Mouse (Mus musculus) CH12.LX (cell line): ENCODE measurements at regions not wholly inside any gene's neighbourhood (a gene's known extent, or its start where the extent isn't known, plus 50 kb on each side); places are given as distances from the start of the nearest gene placed in this dataset.
A peak's percentile ranks its signal among the peaks of the same experiment; 100 is the strongest.

Experiments used
- DNase-seq: peaks from one replicate; pipeline ENCODE4 v3.0.0-alpha.2; 2013; ENCODE audit errors: extremely low read depth
- H3K27ac ChIP-seq: 2 replicates; pipeline ENCODE4 v1.5.1; 2012; ENCODE audit warnings: low read depth, mild to moderate bottlenecking, control low read depth, moderate library complexity; ENCODE audit not compliant: insufficient read depth
- H3K27me3 ChIP-seq: replicated peaks from 2 replicates; pipeline ENCODE3; 2012; ENCODE audit warnings: inconsistent platforms
- H3K36me3 ChIP-seq, 2 experiments: replicated peaks in 1 of 2; 2 replicates each; pipeline versions ENCODE3 to v1.6.1; 2012; ENCODE audit warnings: inconsistent platforms in 1 of 2, low read length in 1 of 2, mild to moderate bottlenecking in 1 of 2, mixed read lengths in 1 of 2, moderate library complexity in 1 of 2; ENCODE audit not compliant: control insufficient read depth in 1 of 2, insufficient read depth in 1 of 2
- H3K4me1 ChIP-seq, 2 experiments: 2 replicates each; pipeline ENCODE4 v1.6.1; 2012; ENCODE audit warnings: inconsistent platforms in 1 of 2, moderate library complexity in 1 of 2; ENCODE audit not compliant: insufficient read depth in 2 of 2, control insufficient read depth in 1 of 2
- H3K4me2 ChIP-seq: 2 replicates; pipeline ENCODE4 v1.6.1; 2012; ENCODE audit warnings: low read depth, mild to moderate bottlenecking, control low read depth; ENCODE audit not compliant: poor library complexity, insufficient read depth, severe bottlenecking
- H3K4me3 ChIP-seq, 3 experiments: fragments of 150-350 bp in 1 of 3; sonication (generic) in 1 of 3; replicated peaks in 1 of 3; 2 replicates each; pipeline versions ENCODE3 to v1.5.1; 2011 to 2012; ENCODE audit warnings: low read depth in 2 of 3, low read length in 2 of 3, mild to moderate bottlenecking in 2 of 3, moderate library complexity in 2 of 3, control low read depth in 1 of 3, improper control_type of control experiment in 1 of 3, inconsistent platforms in 1 of 3, mixed read lengths in 1 of 3; ENCODE audit not compliant: poor library complexity in 1 of 3
- H3K79me2 ChIP-seq: replicated peaks from 2 replicates; pipeline ENCODE4 v1.6.1; 2012; ENCODE audit warnings: mild to moderate bottlenecking, moderate library complexity; ENCODE audit not compliant: control insufficient read depth, poor library complexity, insufficient read depth, severe bottlenecking; ENCODE audit errors: extremely low read depth
- H3K9ac ChIP-seq: 2 replicates; pipeline ENCODE4 v1.6.1; 2012; ENCODE audit warnings: low read depth, mild to moderate bottlenecking, control low read depth, moderate library complexity; ENCODE audit not compliant: insufficient read depth
- H3K9me3 ChIP-seq: replicated peaks from 2 replicates; pipeline ENCODE3; 2012; ENCODE audit warnings: low read length, inconsistent platforms, mixed read lengths
- BHLHE40 ChIP-seq: IDR thresholded peaks from 2 replicates; pipeline ENCODE4 v1.6.1; 2011; ENCODE audit warnings: mild to moderate bottlenecking, low read depth, low read length, improper control_type of control experiment
- E2F4 ChIP-seq: IDR thresholded peaks from 2 replicates; pipeline ENCODE4 v1.6.1; 2011; ENCODE audit warnings: low read depth, low read length, improper control_type of control experiment; ENCODE audit not compliant: insufficient replicate concordance
- ELF1 ChIP-seq: IDR thresholded peaks from 2 replicates; pipeline ENCODE4 v1.6.1; 2014; ENCODE audit warnings: low read depth, mild to moderate bottlenecking, inconsistent platforms, low read length, improper control_type of control experiment
- IRF4 ChIP-seq: IDR thresholded peaks from 2 replicates; pipeline ENCODE4 v1.6.1; 2014; ENCODE audit warnings: low read depth, mild to moderate bottlenecking, inconsistent platforms, low read length, improper control_type of control experiment
- JUN ChIP-seq: IDR thresholded peaks from 2 replicates; pipeline ENCODE4 v1.6.1; 2011; ENCODE audit warnings: low read depth, mild to moderate bottlenecking, low read length, improper control_type of control experiment, moderate library complexity; ENCODE audit not compliant: insufficient read depth
- JUND ChIP-seq: conservative IDR thresholded peaks from 2 replicates; pipeline ENCODE4 v1.6.1; 2011; ENCODE audit warnings: low read depth, low read length, improper control_type of control experiment
- MEF2A ChIP-seq: IDR thresholded peaks from 2 replicates; pipeline ENCODE4 v1.6.1; 2014; ENCODE audit warnings: low read depth, mild to moderate bottlenecking, inconsistent platforms, low read length, improper control_type of control experiment, borderline replicate concordance
- NELFE ChIP-seq: IDR thresholded peaks from 2 replicates; pipeline ENCODE4 v1.6.1; 2011; ENCODE audit warnings: low read depth, low read length, improper control_type of control experiment
- POLR2A ChIP-seq: IDR thresholded peaks from 2 replicates; pipeline ENCODE4 v1.6.1; 2011; ENCODE audit warnings: low read depth, mild to moderate bottlenecking, improper control_type of control experiment, low read length
- POLR2AphosphoS2 ChIP-seq: IDR thresholded peaks from 2 replicates; pipeline ENCODE4 v1.6.1; 2011; ENCODE audit warnings: low read depth, low read length, improper control_type of control experiment
- RCOR1 ChIP-seq: conservative IDR thresholded peaks from 2 replicates; pipeline ENCODE4 v1.6.1; 2012; ENCODE audit warnings: low read depth, mild to moderate bottlenecking, inconsistent platforms, low read length, improper control_type of control experiment
- SMC3 ChIP-seq: IDR thresholded peaks from 2 replicates; pipeline ENCODE4 v1.6.1; 2011; ENCODE audit warnings: low read depth, low read length, improper control_type of control experiment
- TBP ChIP-seq: conservative IDR thresholded peaks from 2 replicates; pipeline ENCODE4 v1.6.1; 2011; ENCODE audit warnings: low read depth, low read length, improper control_type of control experiment
- TCF12 ChIP-seq: IDR thresholded peaks from 2 replicates; pipeline ENCODE4 v1.6.1; 2014; ENCODE audit warnings: low read depth, mild to moderate bottlenecking, inconsistent platforms, low read length, improper control_type of control experiment
- UBTF ChIP-seq: IDR thresholded peaks from 2 replicates; pipeline ENCODE4 v1.6.1; 2012; ENCODE audit warnings: low read depth, mild to moderate bottlenecking, inconsistent platforms, low read length, improper control_type of control experiment, moderate library complexity
- USF2 ChIP-seq: conservative IDR thresholded peaks from 2 replicates; pipeline ENCODE4 v1.6.1; 2011; ENCODE audit warnings: low read depth, low read length, improper control_type of control experiment
- ZC3H11A ChIP-seq: IDR thresholded peaks from 2 replicates; pipeline ENCODE4 v1.6.1; 2012; ENCODE audit warnings: low read depth, mild to moderate bottlenecking, inconsistent platforms, low read length, improper control_type of control experiment
- ZKSCAN1 ChIP-seq: IDR thresholded peaks from 2 replicates; pipeline ENCODE4 v1.6.1; 2012; ENCODE audit warnings: low read depth, inconsistent platforms, low read length, improper control_type of control experiment, borderline replicate concordance
- ZMIZ1 ChIP-seq: IDR thresholded peaks from 2 replicates; pipeline ENCODE4 v1.6.1; 2012; ENCODE audit warnings: low read depth, mild to moderate bottlenecking, inconsistent platforms, low read length, improper control_type of control experiment
- dilution Hi-C: fragments of 300-500 bp; cut with MboI; formaldehyde crosslinking; loops from 2 replicates; pipeline ENCODE4 v1.14.3; 2020; ENCODE audit warnings: low sequenced_read_pairs; ENCODE audit not compliant: extremely low pct_unique_long_range_greater_than_20kb, extremely low pct_ligation_motif_present
- in situ Hi-C: fragments of 300-500 bp; cut with MboI; formaldehyde crosslinking; loops from 3 replicates; pipeline ENCODE4 v1.14.3; 2019; ENCODE audit warnings: low sequenced_read_pairs, low pct_ligation_motif_present, low pct_unique_long_range_greater_than_20kb, mixed read lengths

GRCm38 (mm10) chr16:51496096-51496495 lies 534.9 kb upstream of the Cblb start:
- Histone ChIP-seq H3K79me2 (no peaks in the 10 kb centered on the region), H3K9me3 (no peaks in the 10 kb centered on the region)
- TF ChIP-seq TCF12 (no peak), POLR2A (no peak), BHLHE40 (no peak), JUND (no peak), ZMIZ1 (no peak), ELF1 (no peak)
- TF ChIP-seq, all 38 proteins: peak for 0
- Histone ChIP-seq H3K27me3 (no peaks in the 10 kb centered on the region), H3K36me3 (no peaks in the 10 kb centered on the region), H3K4me2 (0 out of 2 replicates have a peak overlapping the region, but pooled peaks have one; percentile 6), H3K4me3 (no peak overlapping the region), H3K27ac (no peak overlapping the region), H3K4me1 (peaks cover 2 to 33% of the 10 kb centered on the region in 2 experiments; a peak in 2 of 4 replicates), H3K9ac (no peak overlapping the region)
- peak; percentile 52 for DNase-seq
- in situ Hi-C loops = no loop called here
- dilution Hi-C loops = no loop called here

DNA sequence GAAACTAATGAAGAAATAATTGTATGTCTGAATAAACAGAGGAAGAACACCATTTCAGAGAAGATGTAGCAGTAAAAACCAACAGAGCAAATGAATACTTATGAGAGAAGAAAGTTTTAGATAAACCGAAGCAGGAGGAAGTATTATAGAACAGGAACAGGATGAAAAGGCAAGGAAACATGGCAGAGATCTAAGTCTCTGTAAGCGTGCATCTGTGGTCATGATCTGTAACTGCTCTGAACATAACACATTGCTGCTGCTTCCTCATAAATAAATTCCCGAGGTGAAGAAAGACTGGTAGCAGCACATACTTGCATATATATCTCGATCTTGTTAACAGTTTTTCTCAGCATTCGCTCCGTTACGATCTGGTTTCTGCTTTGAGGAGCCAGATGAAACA lies 533.2 kb upstream of the Cblb start:
- H3K27ac ChIP-seq = no peak overlapping the region
- no peak overlapping the region for H3K4me2 ChIP-seq
- no peak overlapping the region for H3K9ac ChIP-seq
- TF ChIP-seq SMC3 (no peak), USF2 (no peak), ELF1 (no peak), UBTF (no peak), POLR2A (no peak), TBP (no peak), POLR2AphosphoS2 (no peak), ZMIZ1 (no peak), ZKSCAN1 (no peak), NELFE (no peak), E2F4 (no peak), IRF4 (no peak), MEF2A (no peak), ZC3H11A (no peak), RCOR1 (no peak), JUN (no peak)
- H3K79me2 ChIP-seq = no peaks in the 10 kb centered on the region
- dilution Hi-C loops (no loop called here), in situ Hi-C loops (no loop called here)
- no peaks in the 10 kb centered on the region for H3K9me3 ChIP-seq
- no peak for DNase-seq
- no peaks in the 10 kb centered on the region for H3K27me3 ChIP-seq
- H3K4me3 ChIP-seq = no peak overlapping the region
- peaks cover 2 to 33% of the 10 kb centered on the region in 2 experiments; a peak in 2 of 4 replicates for H3K4me1 ChIP-seq
- no peaks in the 10 kb centered on the region for H3K36me3 ChIP-seq
